Mouse (Mus musculus): ENCODE results near the gene Nectin2. TPM values are rescaled to one million over a fixed set of nuclear protein-coding genes. Genes with fewer than 3 reads are reported as not detected.

Gene Nectin2
- polyA plus RNA-seq, 1 experiment from 2014 or later, result 89.4 TPM

GRCm38 (mm10) chr7:19741329-19742031 is 8.8 kb downstream of the Nectin2 start:
- Histone ChIP-seq H3K36me3 (peaks cover 67% of the 10 kb centered on the region), H3K4me1 (peaks cover 61% of the 10 kb centered on the region), H3K27ac (replicated peaks) (peak overlapping the region; percentile 50; the same call in 1 of the 2 replicates), H3K9ac (peak overlapping the region; percentile 33; the same call in 1 of the 2 replicates), H3K4me2 (no peak overlapping the region), H3K4me3 (no peak overlapping the region), H3K9me3 (peaks cover 4% of the 10 kb centered on the region; the same call in 1 of the 2 replicates), H3K27me3 (replicated peaks) (no peaks in the 10 kb centered on the region)
- ATAC-seq (ENCODE audit: extremely low read depth, insufficient number of reproducible peaks, low FRiP score, low TSS enrichment), result no peak
- 25% methylated on average over 8 of the region's 8 CpGs for WGBS

- H3K36me3 ChIP-seq, result peaks cover 76% of the 10 kb centered on the region
- H3K4me2 ChIP-seq, result no peak overlapping the region
- H3K9ac ChIP-seq, result no peak overlapping the region
- no peaks in the 10 kb centered on the region for H3K27me3 ChIP-seq (replicated peaks)
- 78% methylated on average over 11 of the region's 11 CpGs for WGBS
- peaks cover 4% of the 10 kb centered on the region; the same call in 1 of the 2 replicates for H3K9me3 ChIP-seq
- H3K27ac ChIP-seq (replicated peaks), result no peak overlapping the region
- no peak overlapping the region for H3K4me3 ChIP-seq
- peaks cover 49% of the 10 kb centered on the region for H3K4me1 ChIP-seq
- ATAC-seq (ENCODE audit: extremely low read depth, insufficient number of reproducible peaks, low FRiP score, low TSS enrichment), result no peak
These were observed 10.0 kb downstream of the Nectin2 start for GRCm38 (mm10) chr7:19740269-19740668.

- H3K36me3 ChIP-seq, result peaks cover 89% of the 10 kb centered on the region
- H3K4me2 ChIP-seq, result no peak overlapping the region
- H3K4me3 ChIP-seq, result no peak overlapping the region
- peaks cover 34% of the 10 kb centered on the region for H3K4me1 ChIP-seq
- WGBS, result 96% methylated on average over 3 of the region's 3 CpGs
- no peak for ATAC-seq (ENCODE audit: extremely low read depth, insufficient number of reproducible peaks, low FRiP score, low TSS enrichment)
- H3K27me3 ChIP-seq (replicated peaks), result no peaks in the 10 kb centered on the region
- peaks cover 4% of the 10 kb centered on the region; the same call in 1 of the 2 replicates for H3K9me3 ChIP-seq
- no peak overlapping the region for H3K27ac ChIP-seq (replicated peaks)
- no peak overlapping the region for H3K9ac ChIP-seq
These were observed 11.5 kb downstream of the Nectin2 start for GRCm38 (mm10) chr7:19738771-19739170.

GRCm38 (mm10) chr7:19736389-19737057 is 13.8 kb downstream of the Nectin2 start:
- 73% methylated on average over 16 of the region's 16 CpGs for WGBS
- Histone ChIP-seq H3K9me3 (peaks cover 4% of the 10 kb centered on the region; the same call in 1 of the 2 replicates), H3K27me3 (replicated peaks) (no peaks in the 10 kb centered on the region), H3K36me3 (peaks cover 95% of the 10 kb centered on the region), H3K4me1 (peaks cover 17% of the 10 kb centered on the region), H3K4me3 (no peak overlapping the region), H3K4me2 (no peak overlapping the region; the same call in 1 of the 2 replicates), H3K27ac (replicated peaks) (0 out of 2 replicates have a peak overlapping the region, but pooled peaks have one; percentile 33), H3K9ac (no peak overlapping the region; the same call in 1 of the 2 replicates)
- no peak for ATAC-seq (ENCODE audit: extremely low read depth, insufficient number of reproducible peaks, low FRiP score, low TSS enrichment)

- WGBS, result 84% methylated on average over 10 of the region's 10 CpGs
- H3K4me1 ChIP-seq, result peaks cover 6% of the 10 kb centered on the region; the same call in 1 of the 2 replicates
- ATAC-seq (ENCODE audit: extremely low read depth, insufficient number of reproducible peaks, low FRiP score, low TSS enrichment), result no peak
- H3K4me3 ChIP-seq, result no peak overlapping the region
- H3K9me3 ChIP-seq, result no peaks in the 10 kb centered on the region
- no peaks in the 10 kb centered on the region for H3K27me3 ChIP-seq (replicated peaks)
- H3K4me2 ChIP-seq, result no peak overlapping the region
- H3K9ac ChIP-seq, result no peak overlapping the region
- no peak overlapping the region for H3K27ac ChIP-seq (replicated peaks)
- peaks cover 95% of the 10 kb centered on the region for H3K36me3 ChIP-seq
These were observed 16.1 kb downstream of the Nectin2 start for GRCm38 (mm10) chr7:19734178-19734666.

- H3K9me3 ChIP-seq, result no peaks in the 10 kb centered on the region
- H3K4me2 ChIP-seq, result no peak overlapping the region
- no peak for ATAC-seq (ENCODE audit: extremely low read depth, insufficient number of reproducible peaks, low FRiP score, low TSS enrichment)
- H3K27ac ChIP-seq (replicated peaks), result no peak overlapping the region
- H3K4me3 ChIP-seq, result no peak overlapping the region
- H3K4me1 ChIP-seq, result no peaks in the 10 kb centered on the region
- H3K9ac ChIP-seq, result no peak overlapping the region
- H3K36me3 ChIP-seq, result peaks cover 100% of the 10 kb centered on the region
- WGBS, result 88% methylated on average over 4 of the region's 4 CpGs
- H3K27me3 ChIP-seq (replicated peaks), result no peaks in the 10 kb centered on the region
These were observed 23.7 kb downstream of the Nectin2 start for GRCm38 (mm10) chr7:19726541-19726940.

GRCm38 (mm10) chr7:19724167-19724566 is 26.1 kb downstream of the Nectin2 start:
- Histone ChIP-seq H3K4me1 (no peaks in the 10 kb centered on the region), H3K4me3 (no peak overlapping the region), H3K9ac (no peak overlapping the region), H3K9me3 (peaks cover 11% of the 10 kb centered on the region), H3K36me3 (peaks cover 100% of the 10 kb centered on the region), H3K27ac (replicated peaks) (0 out of 2 replicates have a peak overlapping the region, but pooled peaks have one; percentile 9), H3K27me3 (replicated peaks) (no peaks in the 10 kb centered on the region), H3K4me2 (no peak overlapping the region)
- 95% methylated on average over 12 of the region's 12 CpGs for WGBS
- no peak for ATAC-seq (ENCODE audit: extremely low read depth, insufficient number of reproducible peaks, low FRiP score, low TSS enrichment)

GRCm38 (mm10) chr7:19722754-19723195 is 27.5 kb downstream of the Nectin2 start:
- 73% methylated on average over 6 of the region's 6 CpGs for WGBS

GRCm38 (mm10) chr7:19719200-19719599 is 31.1 kb downstream of the Nectin2 start:
- Histone ChIP-seq H3K4me1 (peaks cover 15% of the 10 kb centered on the region), H3K27me3 (replicated peaks) (no peaks in the 10 kb centered on the region), H3K4me3 (no peak overlapping the region), H3K27ac (replicated peaks) (no peak overlapping the region), H3K36me3 (peaks cover 72% of the 10 kb centered on the region), H3K4me2 (no peak overlapping the region), H3K9me3 (peaks cover 11% of the 10 kb centered on the region), H3K9ac (no peak overlapping the region)
- 85% methylated on average over 4 of the region's 4 CpGs for WGBS
- ATAC-seq (ENCODE audit: extremely low read depth, insufficient number of reproducible peaks, low FRiP score, low TSS enrichment), result no peak

More at GRCm38 (mm10) chr7:19722754-19723195, 27.5 kb downstream of the Nectin2 start:
- Histone ChIP-seq H3K4me2 (no peak overlapping the region), H3K9me3 (peaks cover 11% of the 10 kb centered on the region), H3K36me3 (peaks cover 97% of the 10 kb centered on the region), H3K27me3 (replicated peaks) (no peaks in the 10 kb centered on the region), H3K4me3 (no peak overlapping the region), H3K9ac (no peak overlapping the region), H3K4me1 (no peaks in the 10 kb centered on the region), H3K27ac (replicated peaks) (peak overlapping the region; percentile 78)
- no peak for ATAC-seq (ENCODE audit: extremely low read depth, insufficient number of reproducible peaks, low FRiP score, low TSS enrichment)

- no peak overlapping the region for H3K4me3 ChIP-seq
- ATAC-seq (ENCODE audit: extremely low read depth, insufficient number of reproducible peaks, low FRiP score, low TSS enrichment), result no peak
- H3K4me2 ChIP-seq, result no peak overlapping the region
- H3K9me3 ChIP-seq, result peaks cover 11% of the 10 kb centered on the region
- 82% methylated on average over 5 of the region's 5 CpGs for WGBS
- no peaks in the 10 kb centered on the region for H3K27me3 ChIP-seq (replicated peaks)
- H3K4me1 ChIP-seq, result peaks cover 23% of the 10 kb centered on the region
- no peak overlapping the region for H3K27ac ChIP-seq (replicated peaks)
- H3K9ac ChIP-seq, result no peak overlapping the region
- H3K36me3 ChIP-seq, result peaks cover 72% of the 10 kb centered on the region
These were observed 31.9 kb downstream of the Nectin2 start for GRCm38 (mm10) chr7:19718297-19718952.

- H3K9ac ChIP-seq, result no peak overlapping the region
- H3K4me3 ChIP-seq, result no peak overlapping the region
- 80% methylated on average over 4 of the region's 4 CpGs for WGBS
- H3K9me3 ChIP-seq, result peaks cover 11% of the 10 kb centered on the region
- H3K27ac ChIP-seq (replicated peaks), result no peak overlapping the region
- no peak for ATAC-seq (ENCODE audit: extremely low read depth, insufficient number of reproducible peaks, low FRiP score, low TSS enrichment)
- no peak overlapping the region for H3K4me2 ChIP-seq
- no peaks in the 10 kb centered on the region for H3K27me3 ChIP-seq (replicated peaks)
- H3K4me1 ChIP-seq, result peaks cover 25% of the 10 kb centered on the region
- H3K36me3 ChIP-seq, result peaks cover 72% of the 10 kb centered on the region
These were observed 32.9 kb downstream of the Nectin2 start for GRCm38 (mm10) chr7:19717346-19717745.
